Mouse (Mus musculus) midbrain, embryonic 14.5 days (tissue): ENCODE measurements around the gene Prune1. TPM values are rescaled to one million over a fixed set of nuclear protein-coding genes. Genes with fewer than 3 reads are reported as not detected.

ENCODE experiments used
- ATAC-seq: fragments of 200-750 bp; cut with Nextera tagmentation; 2 replicates; pipeline ENCODE4 v1.8.0; 2017; ENCODE audit warnings: moderate number of reproducible peaks, moderate library complexity; ENCODE audit not compliant: low FRiP score, low TSS enrichment
- DNase-seq: peaks from one replicate; pipeline ENCODE4 v3.0.0-alpha.2; 2015
- H3K27ac ChIP-seq: fragments of 300-500 bp; sonication (generic); replicated peaks from 2 replicates; pipeline ENCODE4 v1.5.1; 2014; ENCODE audit warnings: mild to moderate bottlenecking, low read depth, low read length, moderate library complexity
- H3K27me3 ChIP-seq: fragments of 300-500 bp; sonication (generic); 2 replicates; pipeline ENCODE4 v1.6.1; 2014; ENCODE audit warnings: low read length, control low read depth, mixed read lengths; ENCODE audit not compliant: control insufficient read depth, insufficient read depth
- H3K36me3 ChIP-seq: fragments of 300-500 bp; sonication (generic); 2 replicates; pipeline ENCODE4 v1.6.1; 2014; ENCODE audit warnings: low read length, control low read depth; ENCODE audit not compliant: control insufficient read depth, insufficient read depth
- H3K4me1 ChIP-seq: fragments of 300-500 bp; sonication (generic); 2 replicates; pipeline ENCODE4 v1.6.1; 2014; ENCODE audit warnings: mild to moderate bottlenecking, antibody characterized with exemption, low read length, control low read depth; ENCODE audit not compliant: control insufficient read depth, insufficient read depth
- H3K4me2 ChIP-seq: fragments of 300-500 bp; sonication (generic); 2 replicates; pipeline ENCODE4 v1.6.1; 2014; ENCODE audit warnings: mild to moderate bottlenecking, low read length, moderate library complexity
- H3K4me3 ChIP-seq: fragments of 300-500 bp; sonication (generic); replicated peaks from 2 replicates; pipeline ENCODE4 v1.5.1; 2014; ENCODE audit warnings: low read depth, low read length
- H3K9ac ChIP-seq: fragments of 300-500 bp; sonication (generic); replicated peaks from 2 replicates; pipeline ENCODE4 v1.6.1; 2014; ENCODE audit warnings: mild to moderate bottlenecking, low read length, moderate library complexity
- H3K9me3 ChIP-seq: fragments of 300-500 bp; sonication (generic); 2 replicates; pipeline ENCODE4 v1.6.1; 2016; ENCODE audit warnings: low read length, control low read depth, mixed read lengths; ENCODE audit not compliant: control insufficient read depth
- WGBS: fragments of 180-500 bp; shearing (Covaris S2); extraction: QIAGEN DNeasy Blood & Tissue Kit; methylation state at CpG from one replicate; pipeline ENCODE4 v1.1.7; 2014; 5-methylcytosine and 5-hydroxymethylcytosine counted together
- polyA plus RNA-seq: library from polyadenylated mRNA; unstranded; fragments of >200 nt; fragmentation: Nextera tagmentation; extraction: Ambion mirVana; gene quantifications from 2 replicates; pipeline ENCODE4 v1.2.1, GENCODE M21; 2014

Gene Prune1
- polyA plus RNA-seq, 1 experiment from 2014 or later: 59.4 TPM

DNA sequence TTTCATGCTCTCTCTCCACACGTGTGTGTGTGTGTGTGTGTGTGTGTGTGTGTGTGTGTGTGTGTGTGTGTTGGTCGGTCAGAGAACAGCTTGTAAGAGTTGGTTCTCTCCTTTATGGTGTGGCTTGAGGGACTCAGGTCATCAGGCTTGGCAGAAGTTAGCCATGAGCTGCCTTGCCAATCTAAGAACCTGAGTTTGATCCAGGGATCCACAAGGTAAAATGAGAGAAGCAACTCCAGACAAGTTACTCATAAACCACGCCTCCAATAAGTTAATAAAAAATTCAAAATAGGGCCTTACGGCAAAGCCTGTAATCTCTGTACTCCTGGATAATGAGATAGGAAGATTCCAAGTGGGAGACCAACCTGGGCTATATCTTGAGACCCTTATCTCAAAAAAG is 73.6 kb downstream of the Prune1 start:
- no peaks in the 10 kb centered on the region for H3K27me3 ChIP-seq
- ATAC-seq: no peak
- no peak for DNase-seq
- no peaks in the 10 kb centered on the region for H3K4me1 ChIP-seq
- peaks cover 51% of the 10 kb centered on the region for H3K36me3 ChIP-seq
- no peak overlapping the region for H3K4me3 ChIP-seq
- no peak overlapping the region for H3K27ac ChIP-seq
- no peak overlapping the region for H3K4me2 ChIP-seq
- H3K9me3 ChIP-seq: no peaks in the 10 kb centered on the region
- 89% methylated on average over 4 of the region's 4 CpGs for WGBS
- no peak overlapping the region for H3K9ac ChIP-seq

DNA sequence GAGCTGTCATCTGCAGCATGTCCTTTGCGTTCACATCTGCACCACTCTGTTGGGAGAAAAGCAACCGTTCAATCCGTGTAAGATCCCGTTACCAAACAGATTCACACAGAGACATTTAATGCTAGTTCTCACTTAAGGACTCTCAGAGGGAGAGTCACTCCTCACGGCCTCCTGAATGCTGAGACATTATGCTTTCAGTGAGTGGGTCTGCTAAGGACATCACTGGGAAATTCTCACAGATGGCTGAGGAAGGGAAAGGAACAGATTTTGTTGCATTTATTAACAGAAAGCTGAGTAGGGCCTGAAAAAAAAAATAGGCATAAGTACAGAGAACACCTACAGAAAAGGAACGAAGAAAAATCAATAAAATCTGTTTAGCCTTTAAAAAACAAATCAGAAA is 78.0 kb downstream of the Prune1 start:
- no peak for DNase-seq
- H3K36me3 ChIP-seq: peaks cover 84% of the 10 kb centered on the region
- no peak for ATAC-seq

More for the DNA sequence above, 78.0 kb downstream of the Prune1 start:
- Histone ChIP-seq H3K9ac (no peak overlapping the region), H3K4me1 (no peaks in the 10 kb centered on the region), H3K4me3 (no peak overlapping the region), H3K4me2 (no peak overlapping the region), H3K9me3 (no peaks in the 10 kb centered on the region), H3K27me3 (no peaks in the 10 kb centered on the region), H3K27ac (no peak overlapping the region)
- 94% methylated on average over 6 of the region's 6 CpGs for WGBS

Other genes starting within 250 kb of the Prune1 start
- 258 and 282 TPM in 2 replicates for gene Psmd4, start 239.5 kb downstream of the Prune1 start, polyA plus RNA-seq
- 15.0 and 15.4 TPM in 2 replicates for gene Pip5k1a, start 175.1 kb downstream of the Prune1 start, polyA plus RNA-seq
- 194 and 204 TPM in 2 replicates for gene Vps72, start 171.1 kb downstream of the Prune1 start, polyA plus RNA-seq
- 0.47 and 0.49 TPM in 2 replicates for gene Tmod4, start 157.6 kb downstream of the Prune1 start, polyA plus RNA-seq
- 86.6 and 102 TPM in 2 replicates for gene Scnm1, start 148.1 kb downstream of the Prune1 start, polyA plus RNA-seq
- 31.7 and 34.7 TPM in 2 replicates for gene Lysmd1, start 148.0 kb downstream of the Prune1 start, polyA plus RNA-seq
- 0.92 and 3.4 TPM in 2 replicates for gene Tnfaip8l2, start 139.7 kb downstream of the Prune1 start, polyA plus RNA-seq
- 39.0 and 44.4 TPM in 2 replicates for gene Sema6c, start 121.6 kb downstream of the Prune1 start, polyA plus RNA-seq
- 3.7 and 4.2 TPM in 2 replicates for gene Gabpb2, start 64.2 kb downstream of the Prune1 start, polyA plus RNA-seq
- 58.3 and 64.5 TPM in 2 replicates for gene Cdc42se1, start 53.3 kb downstream of the Prune1 start, polyA plus RNA-seq
- gene Mllt11, start 49.9 kb downstream of the Prune1 start, polyA plus RNA-seq: 545 and 586 TPM in 2 replicates
- gene Gm128, start 40.5 kb downstream of the Prune1 start, polyA plus RNA-seq: 0.11 and 0.15 TPM in 2 replicates
- gene Bnipl, start 30.9 kb downstream of the Prune1 start, polyA plus RNA-seq: not detected in 2 replicates
- 44.2 and 48.2 TPM in 2 replicates for gene Mindy1, start 731 bp downstream of the Prune1 start, polyA plus RNA-seq
- 0.45 and 0.55 TPM in 2 replicates for gene Anxa9, start 25.1 kb upstream of the Prune1 start, polyA plus RNA-seq
- 70.6 and 83.2 TPM in 2 replicates for gene Cers2, start 32.7 kb upstream of the Prune1 start, polyA plus RNA-seq
- gene Setdb1, start 75.1 kb upstream of the Prune1 start, polyA plus RNA-seq: 36.8 and 53.6 TPM in 2 replicates
- not detected in 2 replicates for gene 4930558C23Rik, start 120.8 kb upstream of the Prune1 start, polyA plus RNA-seq
- 8.1 and 16.0 TPM in 2 replicates for gene Arnt, start 152.3 kb upstream of the Prune1 start, polyA plus RNA-seq
- 2.2 and 7.6 TPM in 2 replicates for gene Ctsk, start 217.2 kb upstream of the Prune1 start, polyA plus RNA-seq
- gene Ctss, start 244.7 kb upstream of the Prune1 start, polyA plus RNA-seq: 8.1 and 17.1 TPM in 2 replicates